Mouse (Mus musculus): ENCODE results near the gene Dhx29.
"Not testable (repeated sequence)": the region's sequence is repeated elsewhere in the genome, so short reads cannot be mapped to it uniquely, and the experiment has no call there.

Gene Dhx29

GRCm38 (mm10) chr13:112986451-112986950, 59.2 kb downstream of the Dhx29 start:
- peak in 1 of 2 experiments; percentile 31 for DNase-seq (ENCODE audit: inconsistent age in 2 of 2, low spot score in 1 of 2)

- peak; percentile 98 for DNase-seq (ENCODE audit: inconsistent age in 2 of 2, low spot score in 1 of 2)
These were observed 60.3 kb downstream of the Dhx29 start, which contains the start of gene Ccno for GRCm38 (mm10) chr13:112987532-112987943. Ccno (plus strand) TSS chr13:112987802.

- no peak for DNase-seq (ENCODE audit: inconsistent age in 2 of 2, low spot score in 1 of 2)
These were observed 60.7 kb downstream of the Dhx29 start for GRCm38 (mm10) chr13:112987991-112988390.

GRCm38 (mm10) chr13:112988866-112989265, 61.6 kb downstream of the Dhx29 start:
- peak in 1 of 2 experiments; percentile 40 for DNase-seq (ENCODE audit: inconsistent age in 2 of 2, low spot score in 1 of 2)

- DNase-seq (ENCODE audit: inconsistent age in 2 of 2, low spot score in 1 of 2) = peak in 1 of 2 experiments; percentile 32
These were observed 62.3 kb downstream of the Dhx29 start for GRCm38 (mm10) chr13:112989541-112989940.

- DNase-seq (ENCODE audit: inconsistent age in 2 of 2, low spot score in 1 of 2) = no peak
These were observed 63.1 kb downstream of the Dhx29 start for GRCm38 (mm10) chr13:112990346-112990745.

GRCm38 (mm10) chr13:112993531-112994152, 66.4 kb downstream of the Dhx29 start, which contains the start of gene Mcidas:
Mcidas (plus strand) TSS chr13:112993845.
- DNase-seq (ENCODE audit: inconsistent age in 2 of 2, low spot score in 1 of 2) = peak in 1 of 2 experiments; percentile 59

- DNase-seq (ENCODE audit: inconsistent age in 2 of 2, low spot score in 1 of 2) = peak; percentile 55 to 84
These were observed 66.9 kb downstream of the Dhx29 start for GRCm38 (mm10) chr13:112994191-112994590.

- no peak for DNase-seq (ENCODE audit: inconsistent age in 2 of 2, low spot score in 1 of 2)
These were observed 69.2 kb downstream of the Dhx29 start for GRCm38 (mm10) chr13:112996407-112996806.

GRCm38 (mm10) chr13:112997369-112997768, 70.1 kb downstream of the Dhx29 start:
- no peak for DNase-seq (ENCODE audit: inconsistent age in 2 of 2, low spot score in 1 of 2)

- peak; percentile 44 to 78 for DNase-seq (ENCODE audit: inconsistent age in 2 of 2, low spot score in 1 of 2)
These were observed 71.4 kb downstream of the Dhx29 start for GRCm38 (mm10) chr13:112998427-112999201.

- no peak for DNase-seq (ENCODE audit: inconsistent age in 2 of 2, low spot score in 1 of 2)
These were observed 72.8 kb downstream of the Dhx29 start for GRCm38 (mm10) chr13:113000090-113000489.

GRCm38 (mm10) chr13:113000576-113001318, 73.5 kb downstream of the Dhx29 start:
- DNase-seq (ENCODE audit: inconsistent age in 2 of 2, low spot score in 1 of 2) = no peak

- no peak for DNase-seq (ENCODE audit: inconsistent age in 2 of 2, low spot score in 1 of 2)
These were observed 85.4 kb downstream of the Dhx29 start for GRCm38 (mm10) chr13:113012683-113013082.

- not testable (repeated sequence) for DNase-seq (ENCODE audit: inconsistent age in 2 of 2, low spot score in 1 of 2)
These were observed 86.1 kb downstream of the Dhx29 start for GRCm38 (mm10) chr13:113013174-113013953.

Data from adrenal gland, adult (tissue).